Mouse (Mus musculus): ENCODE measurements at regions not wholly inside any gene's neighbourhood (a gene's known extent, or its start where the extent isn't known, plus 50 kb on each side); places are given as distances from the start of the nearest gene placed in this dataset.

DNA sequence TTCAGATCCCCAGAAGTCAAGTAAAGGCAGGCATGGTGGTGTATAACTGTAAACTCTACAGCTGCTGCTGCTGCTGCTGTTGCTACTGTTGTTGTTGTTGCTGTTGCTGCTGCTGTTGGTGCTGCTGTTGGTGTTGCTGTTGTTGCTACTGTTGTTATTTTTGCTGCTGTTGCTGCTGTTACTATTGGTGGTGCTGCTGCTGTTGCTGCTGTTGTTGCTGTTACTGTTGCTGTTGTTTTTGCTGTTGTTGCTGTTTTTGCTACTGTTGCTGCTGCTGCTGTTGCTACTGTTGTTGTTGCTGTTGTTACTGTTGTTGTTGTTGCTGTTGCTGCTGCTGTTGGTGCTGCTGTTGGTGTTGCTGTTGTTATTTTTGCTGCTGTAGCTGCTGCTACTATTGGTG, 104.4 kb downstream of the Nkx6-1 start:
- TF ChIP-seq CTCF (IDR thresholded peaks at IDR 0.05; ENCODE audit: extremely low read depth, insufficient read depth, low read length) (no peak), POLR2A (IDR thresholded peaks at IDR 0.05; ENCODE audit: extremely low read depth, insufficient read depth, low read length) (no peak)
